Mouse (Mus musculus) heart, adult 2 months (tissue): ENCODE measurements at regions not wholly inside any gene's neighbourhood (a gene's known extent, or its start where the extent isn't known, plus 50 kb on each side); places are given as distances from the start of the nearest gene placed in this dataset.

Source experiments
- CTCF ChIP-seq: fragments of 200-600 bp; IDR thresholded peaks from 2 replicates; pipeline ENCODE4 v1.8.1; 2022; ENCODE audit warnings: antibody characterized with exemption, mild to moderate bottlenecking, moderate library complexity
- EP300 ChIP-seq: fragments of 200-500 bp; IDR thresholded peaks from 2 replicates; pipeline ENCODE4 v1.6.1; 2011; ENCODE audit warnings: low read depth, low read length, control low read depth; ENCODE audit not compliant: insufficient read depth
- POLR2A ChIP-seq: fragments of 200-500 bp; IDR thresholded peaks from 2 replicates; pipeline ENCODE4 v1.6.1; 2011; ENCODE audit warnings: mild to moderate bottlenecking, low read depth, low read length, control low read depth; ENCODE audit not compliant: insufficient read depth

DNA sequence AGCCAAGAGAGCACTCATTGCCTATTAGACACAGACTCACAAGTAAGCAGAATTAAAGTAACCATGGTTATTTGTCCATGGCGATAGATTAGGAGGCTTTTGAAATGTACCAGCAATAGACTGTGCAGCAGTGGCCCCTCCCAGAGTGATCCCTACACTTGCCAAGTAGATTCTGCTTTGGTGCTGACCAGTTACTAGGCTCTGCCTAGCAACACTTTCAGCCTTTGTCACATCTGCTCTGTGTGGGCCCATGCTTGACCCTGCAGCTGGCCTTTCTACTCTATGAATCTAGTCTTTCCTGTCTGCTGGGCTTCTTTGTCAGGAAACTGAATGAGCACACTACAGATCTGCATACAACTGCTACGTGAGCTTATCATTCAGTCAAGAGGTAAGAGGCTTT is 215.5 kb upstream of the Egfl6 start:
- TF ChIP-seq CTCF (no peak), POLR2A (no peak), EP300 (no peak)
